Mouse (Mus musculus) kidney, adult 11 months (tissue): ENCODE measurements at regions not wholly inside any gene's neighbourhood (a gene's known extent, or its start where the extent isn't known, plus 50 kb on each side); places are given as distances from the start of the nearest gene placed in this dataset.

Source experiments
- DNase-seq: peaks from one replicate; pipeline ENCODE4 v3.0.0; 2022

- DNase-seq, result no peak
These were observed 442.6 kb upstream of the Kcnab2 start for GRCm38 (mm10) chr4:152920261-152920660.

GRCm38 (mm10) chr4:152919851-152920250 lies 442.2 kb upstream of the Kcnab2 start:
- no peak for DNase-seq

DNA sequence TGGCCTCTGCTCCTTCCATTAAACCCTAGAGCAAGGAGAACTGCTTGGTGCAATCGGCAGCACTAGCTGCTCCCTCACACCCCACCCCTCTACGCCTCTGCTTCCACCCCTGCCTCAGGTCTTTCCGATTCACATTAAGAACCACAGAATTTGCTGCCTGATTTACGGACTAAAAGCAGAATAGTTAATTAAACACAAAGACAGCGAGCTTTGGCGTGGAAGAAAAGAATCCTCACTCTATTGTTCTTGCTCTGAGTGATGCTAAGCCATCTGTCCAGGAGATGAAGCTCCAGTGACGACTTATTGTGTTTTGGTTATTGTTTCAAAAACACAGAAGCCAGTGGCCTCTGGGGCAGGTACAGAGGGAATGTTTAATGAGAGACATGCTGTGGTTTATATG lies 438.9 kb upstream of the Kcnab2 start:
- DNase-seq, result no peak

DNA sequence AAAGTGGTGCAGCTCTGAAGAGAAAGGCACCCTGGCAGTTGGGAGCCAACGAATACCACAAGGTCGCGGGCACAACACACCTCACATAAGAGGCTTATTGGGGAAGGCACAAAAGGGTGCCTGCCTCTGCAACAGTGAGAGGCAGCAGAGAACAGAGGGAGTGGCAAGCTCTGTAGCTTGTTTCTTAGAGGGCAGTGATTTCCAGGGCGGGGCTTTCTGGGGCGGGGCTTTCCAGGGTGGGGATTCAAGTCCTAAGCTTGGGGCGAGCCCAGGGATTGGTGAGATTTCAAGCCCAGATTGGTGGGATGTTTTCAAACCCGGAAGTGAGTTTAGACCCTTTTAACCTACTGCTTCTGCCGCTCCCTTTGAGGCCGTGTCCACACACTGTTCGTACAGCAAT lies 435.8 kb upstream of the Kcnab2 start:
- DNase-seq, result peak; percentile 12

DNA sequence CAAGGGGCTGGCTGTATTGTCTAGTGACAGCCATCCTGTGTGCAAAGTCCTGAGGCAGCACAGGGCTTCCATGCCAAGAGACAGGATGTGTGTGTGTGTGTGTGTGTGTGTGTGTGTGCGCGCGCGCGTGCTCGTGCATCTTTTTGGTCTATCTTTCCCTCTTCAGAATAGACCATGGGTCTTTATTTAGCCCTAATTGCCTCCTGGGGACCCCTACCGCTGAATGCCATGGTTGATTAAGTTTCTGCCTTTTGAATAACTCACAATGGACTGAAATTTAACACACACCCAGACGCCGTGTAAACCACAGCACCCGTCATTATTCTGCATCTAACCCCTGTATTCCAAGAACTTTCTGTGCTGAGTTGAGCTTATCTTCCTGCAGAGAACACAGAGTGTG lies 435.2 kb upstream of the Kcnab2 start:
- DNase-seq, result no peak

- DNase-seq, result no peak
These were observed 430.6 kb upstream of the Kcnab2 start for GRCm38 (mm10) chr4:152908235-152908634.

DNA sequence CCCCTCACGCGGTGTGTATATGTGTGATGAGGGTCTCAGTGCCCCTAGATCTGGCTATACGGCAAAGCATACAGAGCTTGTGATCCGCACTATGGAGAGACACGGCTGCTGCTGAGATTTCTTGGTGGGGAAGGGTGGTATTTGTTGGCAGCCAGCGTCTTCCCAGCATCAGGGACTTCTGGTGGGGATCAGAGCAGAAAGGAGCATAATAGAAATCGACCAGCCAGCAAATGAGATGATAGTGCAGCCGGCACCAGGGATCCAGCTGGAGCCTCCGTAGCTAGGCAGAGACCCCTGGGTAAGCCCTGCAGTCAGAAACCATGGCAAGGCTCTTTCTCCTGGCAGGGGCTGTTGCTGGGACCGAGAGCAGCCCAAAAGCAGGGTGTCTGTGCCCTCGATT lies 425.2 kb upstream of the Kcnab2 start:
- DNase-seq, result no peak

- DNase-seq, result no peak
These were observed 422.4 kb upstream of the Kcnab2 start for GRCm38 (mm10) chr4:152900049-152900448.

DNA sequence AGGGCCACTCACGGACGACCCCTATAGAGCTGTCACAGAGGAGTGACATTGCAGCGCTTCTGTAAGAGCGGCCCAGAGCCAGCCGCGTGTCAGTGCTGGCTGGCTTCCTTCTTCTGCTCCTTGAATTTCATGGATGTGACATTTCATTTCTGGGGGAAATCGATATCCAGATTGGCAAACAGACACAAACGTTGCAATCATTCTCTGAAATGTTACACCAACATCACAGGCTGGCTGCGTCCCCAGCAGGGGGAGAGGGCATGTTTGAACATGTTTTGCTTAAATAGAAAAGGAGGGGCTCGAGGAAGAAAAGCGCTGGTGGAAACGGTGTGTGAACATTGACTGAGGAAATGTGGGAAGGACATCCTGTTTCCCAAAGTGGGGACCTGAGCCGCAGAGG lies 417.4 kb upstream of the Kcnab2 start:
- DNase-seq, result no peak

- no peak for DNase-seq
These were observed 415.3 kb upstream of the Kcnab2 start for GRCm38 (mm10) chr4:152892997-152893396.

DNA sequence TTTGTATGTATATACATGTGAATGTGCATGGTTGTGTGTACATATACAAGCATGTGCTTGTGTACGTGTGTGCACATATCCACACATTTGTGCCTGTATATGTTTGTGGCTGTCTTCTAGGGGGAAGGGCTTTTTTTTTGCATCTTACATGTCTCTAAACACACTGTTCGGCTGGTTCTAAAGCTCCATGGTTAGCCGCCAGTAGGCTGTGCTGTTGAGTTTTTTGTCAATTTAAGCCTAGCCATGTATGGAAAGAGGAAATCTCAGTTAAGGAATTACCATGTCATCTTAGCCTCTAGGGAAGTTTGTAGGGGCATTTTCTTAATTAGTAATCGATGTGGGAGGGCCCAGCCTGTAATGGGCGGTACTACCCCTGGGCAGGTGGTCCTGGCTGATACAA lies 411.5 kb upstream of the Kcnab2 start:
- no peak for DNase-seq

- DNase-seq, result peak; percentile 37
These were observed 410.6 kb upstream of the Kcnab2 start for GRCm38 (mm10) chr4:152888306-152888705.

- no peak for DNase-seq
These were observed 409.1 kb upstream of the Kcnab2 start for GRCm38 (mm10) chr4:152886773-152887172.

DNA sequence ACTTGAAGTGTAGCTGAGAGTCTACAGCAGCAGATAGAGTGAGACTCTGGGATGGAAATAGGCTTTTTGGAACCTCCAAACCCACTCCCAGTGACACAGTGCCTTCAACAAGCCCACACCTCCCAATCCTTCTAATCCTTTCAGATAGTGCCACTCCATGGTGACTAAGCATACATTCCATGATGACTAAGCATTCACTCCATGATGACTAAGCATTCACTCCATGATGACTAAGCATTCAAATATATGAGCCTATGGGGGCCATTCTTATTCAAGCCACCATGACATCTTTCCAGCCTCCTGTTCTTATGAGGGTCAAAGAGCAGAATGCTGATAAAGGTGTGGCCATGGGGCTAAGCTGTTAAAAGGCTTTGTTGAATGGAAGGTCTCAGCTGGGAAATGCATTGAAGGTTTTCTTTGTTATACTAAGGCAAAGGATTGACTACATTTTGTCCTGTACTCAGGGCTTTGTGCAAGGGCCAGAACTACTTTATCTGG lies 403.8 kb upstream of the Kcnab2 start:
- no peak for DNase-seq

DNA sequence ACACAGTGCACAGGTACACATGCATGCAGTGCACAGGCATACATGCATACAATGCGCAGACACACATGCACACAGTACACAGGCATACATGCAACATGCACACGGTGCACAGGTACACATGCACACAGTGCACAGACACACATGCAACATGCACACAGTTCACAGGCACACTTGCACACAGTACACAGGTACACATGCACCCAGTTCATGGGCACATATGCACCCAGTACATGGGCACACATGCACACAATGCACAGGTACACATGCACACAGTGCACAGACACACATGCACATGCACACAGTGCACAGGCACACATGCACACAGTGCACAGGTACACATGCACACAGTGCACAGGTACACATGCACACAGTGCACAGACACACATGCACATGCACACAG lies 402.7 kb upstream of the Kcnab2 start:
- DNase-seq, result no peak

DNA sequence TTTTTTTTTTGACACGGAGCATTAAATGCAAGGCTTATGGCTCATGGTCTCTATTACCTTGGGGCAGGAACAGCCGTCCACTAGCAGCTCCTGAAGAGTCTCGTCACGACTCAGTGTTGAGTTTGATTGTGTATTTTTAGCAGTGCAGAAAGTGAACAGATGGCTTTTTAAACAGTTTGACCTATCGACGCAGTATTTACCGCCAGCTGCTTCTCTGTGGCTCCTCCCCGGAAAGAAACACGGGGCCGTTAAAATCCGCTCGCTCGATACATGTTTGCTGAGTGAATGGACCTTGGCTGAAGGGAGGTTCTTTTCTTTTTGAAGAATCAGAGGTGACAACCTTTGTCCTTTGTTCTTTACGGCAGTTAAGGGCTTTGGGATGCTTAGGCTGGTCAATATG lies 401.3 kb upstream of the Kcnab2 start:
- no peak for DNase-seq

GRCm38 (mm10) chr4:152878401-152878800 lies 400.7 kb upstream of the Kcnab2 start:
- DNase-seq, result no peak

- no peak for DNase-seq
These were observed 392.4 kb upstream of the Kcnab2 start for GRCm38 (mm10) chr4:152870046-152870445.

GRCm38 (mm10) chr4:152865894-152866293 lies 388.2 kb upstream of the Kcnab2 start:
- no peak for DNase-seq

GRCm38 (mm10) chr4:152862818-152863614 lies 385.3 kb upstream of the Kcnab2 start:
- no peak for DNase-seq

DNA sequence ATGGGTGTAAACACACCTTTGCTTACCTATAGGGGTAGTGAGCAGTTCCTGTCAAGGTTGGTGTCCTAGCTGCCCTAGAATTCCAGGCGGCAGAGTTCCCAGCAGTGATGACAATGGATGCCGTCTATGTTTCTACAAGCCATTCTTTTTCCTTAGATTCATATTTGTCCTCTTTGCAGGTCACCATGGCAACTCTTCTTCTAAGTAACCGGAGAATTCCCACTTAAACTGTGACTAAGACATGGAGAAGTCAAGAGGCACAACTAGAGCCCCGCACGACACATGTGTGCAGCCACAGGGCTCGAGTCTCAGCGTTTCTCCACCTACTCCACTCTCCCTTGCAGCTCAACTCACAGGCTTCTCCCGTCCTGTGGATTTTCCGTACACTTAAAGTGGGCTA lies 381.5 kb upstream of the Kcnab2 start:
- DNase-seq, result no peak

DNA sequence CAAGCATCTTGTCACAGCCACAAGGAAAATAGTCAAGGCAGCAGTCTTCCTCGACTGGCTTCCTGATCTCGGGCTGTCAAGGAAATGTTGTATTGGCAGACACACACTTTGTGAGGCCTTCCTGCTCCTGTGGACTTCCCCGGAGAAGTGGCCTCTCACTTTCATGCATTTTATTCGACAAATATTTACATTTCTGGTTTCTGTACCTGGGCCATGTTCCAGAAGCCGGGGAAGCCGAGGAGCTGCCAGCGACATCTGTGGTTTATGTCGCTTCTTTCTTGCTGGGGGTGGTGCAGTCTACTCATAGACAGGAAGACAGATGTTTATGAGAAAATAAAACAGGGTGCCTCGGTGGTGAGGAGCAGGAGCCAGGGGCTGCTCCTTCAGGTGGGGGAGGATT lies 372.5 kb upstream of the Kcnab2 start:
- no peak for DNase-seq

DNA sequence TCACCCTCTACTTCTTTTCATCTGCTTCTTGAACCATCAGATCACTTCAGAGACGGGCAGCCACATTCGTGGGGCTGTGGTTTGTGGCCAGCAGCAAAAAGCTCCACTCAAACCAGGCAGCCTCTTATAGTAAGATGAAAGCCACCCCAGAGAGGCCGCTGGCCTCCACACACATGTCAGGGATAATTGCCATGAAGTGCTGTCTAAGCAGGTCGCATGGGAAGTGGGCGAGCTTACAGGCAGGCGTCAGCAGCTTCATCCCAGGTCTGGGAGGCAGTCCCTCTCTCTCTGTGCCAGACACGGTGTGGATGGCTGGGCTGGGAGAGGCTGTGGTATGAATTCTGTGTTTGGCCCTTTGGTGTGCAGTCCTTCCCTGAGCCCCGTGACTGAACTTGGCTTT lies 358.4 kb upstream of the Kcnab2 start:
- no peak for DNase-seq

GRCm38 (mm10) chr4:152834421-152835110 lies 356.9 kb upstream of the Kcnab2 start:
- DNase-seq, result no peak
